Mouse (Mus musculus) midbrain, embryonic 15.5 days (tissue): Measurements from ENCODE around the gene Hps4. TPM values are rescaled to one million over a fixed set of nuclear protein-coding genes. Genes with fewer than 3 reads are reported as not detected.

Experiments used
- ATAC-seq: fragments of 200-750 bp; cut with Nextera tagmentation; replicated peaks from 2 replicates; pipeline ENCODE4 v1.8.0; 2017; ENCODE audit warnings: moderate TSS enrichment
- H3K27ac ChIP-seq: fragments of 300-500 bp; sonication (generic); 2 replicates; pipeline ENCODE4 v1.5.1; 2015; ENCODE audit warnings: mild to moderate bottlenecking, inconsistent platforms
- H3K27me3 ChIP-seq: fragments of 300-500 bp; sonication (generic); replicated peaks from 2 replicates; pipeline ENCODE4 v1.6.1; 2015; ENCODE audit warnings: inconsistent platforms
- H3K36me3 ChIP-seq: fragments of 300-500 bp; sonication (generic); replicated peaks from 2 replicates; pipeline ENCODE4 v1.6.1; 2015; ENCODE audit warnings: inconsistent platforms
- H3K4me1 ChIP-seq: fragments of 300-500 bp; sonication (generic); 2 replicates; pipeline ENCODE4 v1.6.1; 2015; ENCODE audit warnings: inconsistent platforms
- H3K4me2 ChIP-seq: fragments of 300-500 bp; sonication (generic); 2 replicates; pipeline ENCODE4 v1.6.1; 2015; ENCODE audit warnings: inconsistent platforms, mild to moderate bottlenecking, moderate library complexity
- H3K4me3 ChIP-seq: fragments of 300-500 bp; sonication (generic); 2 replicates; pipeline ENCODE4 v1.5.1; 2015; ENCODE audit warnings: mild to moderate bottlenecking, inconsistent platforms
- H3K9ac ChIP-seq: fragments of 300-500 bp; sonication (generic); 2 replicates; pipeline ENCODE4 v1.6.1; 2015; ENCODE audit warnings: mild to moderate bottlenecking, inconsistent platforms
- H3K9me3 ChIP-seq: fragments of 300-500 bp; sonication (generic); 2 replicates; pipeline ENCODE4 v1.6.1; 2016; ENCODE audit warnings: inconsistent platforms
- WGBS: fragments of 180-500 bp; shearing (Covaris S2); methylation state at CpG from one replicate; pipeline ENCODE4 v1.1.7; 2015; ENCODE audit warnings: mixed read lengths; 5-methylcytosine and 5-hydroxymethylcytosine counted together
- polyA plus RNA-seq: library from polyadenylated mRNA; unstranded; fragments of >200 nt; fragmentation: Nextera tagmentation; extraction: Ambion mirVana; gene quantifications from 2 replicates; pipeline ENCODE4 v1.2.1, GENCODE M21; 2015

Gene Hps4
- polyA plus RNA-seq, 1 experiment from 2014 or later = 43.9 TPM

DNA sequence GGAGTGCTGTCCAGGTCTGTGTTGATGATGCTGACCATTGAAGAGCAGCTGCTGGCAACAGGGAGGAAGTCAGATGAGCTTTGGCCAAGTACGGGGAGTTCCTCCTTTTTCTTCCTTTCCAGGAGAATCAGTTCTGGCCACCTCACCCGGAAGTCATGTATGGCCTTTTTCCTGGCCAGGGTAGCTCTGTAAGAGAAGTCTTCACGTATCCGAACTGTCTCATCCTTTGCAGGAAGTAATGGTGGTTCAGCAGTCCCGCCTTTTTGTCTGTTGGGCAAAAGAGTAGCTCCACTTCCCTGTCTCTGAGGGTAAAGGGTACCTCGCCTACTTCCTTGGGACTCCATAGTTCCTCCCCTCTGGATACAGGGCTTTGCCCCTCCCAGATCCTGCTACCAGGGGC lies 12.6 kb downstream of the Hps4 start:
- Histone ChIP-seq H3K36me3 (peaks cover 14% of the 10 kb centered on the region; the same call in 1 of the 2 replicates), H3K4me2 (no peak overlapping the region), H3K27ac (no peak overlapping the region), H3K9me3 (no peaks in the 10 kb centered on the region), H3K4me3 (no peak overlapping the region), H3K4me1 (no peaks in the 10 kb centered on the region), H3K27me3 (no peaks in the 10 kb centered on the region), H3K9ac (no peak overlapping the region)
- WGBS = 85% methylated on average over 6 of the region's 6 CpGs
- no peak for ATAC-seq

- Histone ChIP-seq H3K36me3 (peaks cover 11% of the 10 kb centered on the region; the same call in 1 of the 2 replicates), H3K4me3 (no peak within 1 kb of the TSS), H3K27ac (no peak within 1 kb of the TSS), H3K27me3 (no peaks in the 10 kb centered on the region), H3K9ac (no peak within 1 kb of the TSS), H3K4me1 (no peaks in the 10 kb centered on the region), H3K4me2 (no peak within 1 kb of the TSS), H3K9me3 (no peaks in the 10 kb centered on the region)
- WGBS = 63% methylated on average over 13 of the region's 13 CpGs
- ATAC-seq = no peak
Measured at GRCm38 (mm10) chr5:112355910-112356309, 13.0 kb downstream of the Hps4 start, which contains the start of gene Gm6583. Gene Gm6583, minus strand, starts transcription at chr5:112356033.

- Histone ChIP-seq H3K4me3 (no peak overlapping the region), H3K4me1 (no peaks in the 10 kb centered on the region), H3K27me3 (no peaks in the 10 kb centered on the region), H3K36me3 (peaks cover 10% of the 10 kb centered on the region; the same call in 1 of the 2 replicates), H3K9me3 (no peaks in the 10 kb centered on the region), H3K27ac (no peak overlapping the region), H3K9ac (no peak overlapping the region), H3K4me2 (no peak overlapping the region)
- WGBS = 95% methylated on average over 9 of the region's 9 CpGs
- no peak for ATAC-seq
Measured at GRCm38 (mm10) chr5:112356322-112356721, 13.4 kb downstream of the Hps4 start.

DNA sequence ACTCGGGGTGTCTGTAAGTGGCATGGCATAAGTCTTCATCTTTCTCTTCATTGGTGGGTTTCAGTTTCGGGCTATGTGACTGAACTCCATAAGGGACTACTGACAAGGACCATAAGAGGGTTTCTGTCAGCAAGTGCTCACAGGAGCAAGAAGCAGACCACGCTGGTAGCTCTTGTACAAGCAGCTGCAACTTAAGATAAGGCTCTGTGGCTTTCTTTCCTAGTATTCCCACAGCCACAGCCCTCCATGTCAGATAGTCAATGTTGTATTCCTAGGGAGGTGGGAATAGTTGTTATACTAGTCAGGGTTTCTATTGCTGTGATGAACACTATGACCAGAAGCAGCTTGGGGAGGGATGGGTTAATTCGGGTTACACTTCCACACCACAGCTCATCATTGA lies 16.6 kb downstream of the Hps4 start:
- Histone ChIP-seq H3K9me3 (no peaks in the 10 kb centered on the region), H3K9ac (no peak overlapping the region), H3K27ac (no peak overlapping the region), H3K4me2 (no peak overlapping the region), H3K36me3 (peaks cover 23% of the 10 kb centered on the region; the same call in 1 of the 2 replicates), H3K4me3 (no peak overlapping the region), H3K27me3 (no peaks in the 10 kb centered on the region), H3K4me1 (no peaks in the 10 kb centered on the region)
- WGBS = over 99% methylated on average over 4 of the region's 4 CpGs
- no peak for ATAC-seq

- no peak overlapping the region for H3K4me3 ChIP-seq
- H3K36me3 ChIP-seq = peaks cover 23% of the 10 kb centered on the region; the same call in 1 of the 2 replicates
- 92% methylated on average over 3 of the region's 3 CpGs for WGBS
- H3K4me1 ChIP-seq = no peaks in the 10 kb centered on the region
- H3K4me2 ChIP-seq = no peak overlapping the region
- H3K27ac ChIP-seq = no peak overlapping the region
- no peak for ATAC-seq
- no peaks in the 10 kb centered on the region for H3K27me3 ChIP-seq
- H3K9me3 ChIP-seq = no peaks in the 10 kb centered on the region
- no peak overlapping the region for H3K9ac ChIP-seq
Measured at GRCm38 (mm10) chr5:112360077-112360476, 17.2 kb downstream of the Hps4 start.

- WGBS = 65% methylated on average over 10 of the region's 10 CpGs
- Histone ChIP-seq H3K9ac (no peak overlapping the region), H3K27ac (peak overlapping the region; percentile 42; the same call in 1 of the 2 replicates), H3K4me1 (no peaks in the 10 kb centered on the region), H3K4me2 (no peak overlapping the region), H3K27me3 (no peaks in the 10 kb centered on the region), H3K9me3 (no peaks in the 10 kb centered on the region), H3K4me3 (no peak overlapping the region), H3K36me3 (peaks cover 17% of the 10 kb centered on the region; the same call in 1 of the 2 replicates)
- no peak for ATAC-seq
Measured at GRCm38 (mm10) chr5:112364184-112364797, 21.4 kb downstream of the Hps4 start.

DNA sequence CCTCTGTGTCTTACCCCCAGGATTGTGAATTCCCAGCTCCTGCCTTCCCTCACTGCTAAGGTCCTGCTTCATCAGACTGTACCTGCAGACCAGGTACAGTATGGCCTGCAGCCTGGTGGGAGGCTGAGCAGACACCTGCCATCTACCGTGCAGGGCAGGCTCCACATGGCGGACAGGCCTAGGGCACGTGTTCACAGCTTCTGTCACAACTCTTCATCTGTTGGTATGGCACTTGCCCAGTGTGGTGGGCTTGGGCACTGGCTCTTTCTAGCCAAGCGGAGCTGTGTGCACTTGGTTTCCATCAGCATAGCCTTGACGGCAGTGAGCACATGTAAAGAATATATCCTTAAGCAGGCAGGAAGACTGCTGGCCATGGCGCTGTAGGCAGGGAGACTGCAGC lies 24.0 kb downstream of the Hps4 start:
- H3K9ac ChIP-seq = no peak overlapping the region
- no peak overlapping the region for H3K4me3 ChIP-seq
- WGBS = 93% methylated on average over 6 of the region's 6 CpGs
- ATAC-seq = no peak
- no peak overlapping the region for H3K27ac ChIP-seq
- no peak overlapping the region for H3K4me2 ChIP-seq
- H3K4me1 ChIP-seq = peaks cover 25% of the 10 kb centered on the region
- H3K9me3 ChIP-seq = no peaks in the 10 kb centered on the region
- H3K36me3 ChIP-seq = peaks cover 15% of the 10 kb centered on the region; the same call in 1 of the 2 replicates
- no peaks in the 10 kb centered on the region for H3K27me3 ChIP-seq

- Histone ChIP-seq H3K27ac (no peak overlapping the region), H3K27me3 (no peaks in the 10 kb centered on the region), H3K36me3 (peaks cover 13% of the 10 kb centered on the region; the same call in 1 of the 2 replicates), H3K4me3 (no peak overlapping the region), H3K9me3 (no peaks in the 10 kb centered on the region), H3K4me1 (peaks cover 29% of the 10 kb centered on the region), H3K4me2 (no peak overlapping the region), H3K9ac (no peak overlapping the region)
- ATAC-seq = no peak
- 94% methylated on average over 4 of the region's 4 CpGs for WGBS
Measured at GRCm38 (mm10) chr5:112367338-112367737, 24.5 kb downstream of the Hps4 start.

GRCm38 (mm10) chr5:112367929-112368328 lies 25.0 kb downstream of the Hps4 start:
- Histone ChIP-seq H3K36me3 (peaks cover 13% of the 10 kb centered on the region; the same call in 1 of the 2 replicates), H3K4me1 (peaks cover 35% of the 10 kb centered on the region), H3K9ac (no peak overlapping the region), H3K4me3 (no peak overlapping the region), H3K27ac (no peak overlapping the region), H3K27me3 (no peaks in the 10 kb centered on the region), H3K4me2 (no peak overlapping the region), H3K9me3 (no peaks in the 10 kb centered on the region)
- ATAC-seq = no peak
- WGBS = 90% methylated on average over 12 of the region's 12 CpGs

DNA sequence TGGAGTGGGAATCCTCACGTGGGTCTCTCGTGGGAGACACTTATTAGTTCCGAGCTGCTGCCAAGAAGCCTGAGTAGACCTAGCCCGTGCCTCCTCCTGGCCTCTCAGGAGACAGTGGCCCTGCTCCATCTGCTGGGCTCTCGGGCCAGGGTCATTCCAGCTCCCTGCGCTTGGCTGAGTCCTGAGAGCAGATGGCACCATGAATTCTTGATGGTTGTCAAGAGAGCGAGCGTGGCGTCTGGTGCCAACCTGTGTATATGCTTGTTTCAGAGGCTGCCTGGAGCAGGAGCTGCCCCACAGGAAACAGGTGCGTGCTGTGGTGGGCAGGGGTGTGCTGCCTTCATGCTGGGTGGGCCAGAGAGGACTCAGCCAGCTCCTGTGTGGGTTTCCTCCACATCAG lies 25.8 kb downstream of the Hps4 start:
- Histone ChIP-seq H3K27ac (no peak overlapping the region), H3K4me2 (no peak overlapping the region)

DNA sequence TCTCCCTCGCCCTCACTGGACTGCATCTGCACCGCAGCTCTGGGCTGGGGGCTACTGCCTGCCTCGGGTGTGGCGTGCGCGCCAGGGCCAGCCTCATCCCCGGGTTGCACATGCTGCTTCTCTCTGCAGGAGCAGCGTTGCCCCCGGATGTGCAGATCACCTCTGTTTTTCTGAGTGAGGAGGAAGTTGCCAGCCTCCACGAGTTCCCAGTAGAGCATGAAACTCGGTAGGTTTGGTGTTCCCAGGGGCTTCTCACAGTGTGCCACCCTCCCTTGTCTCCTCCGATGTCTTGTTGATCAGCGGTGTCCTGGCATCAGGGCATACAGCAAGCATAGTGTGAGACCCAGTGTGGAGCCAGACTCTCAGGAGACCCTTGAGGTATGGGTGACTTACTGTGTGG lies 26.4 kb downstream of the Hps4 start:
- WGBS = 79% methylated on average over 13 of the region's 13 CpGs
- H3K4me2 ChIP-seq = no peak overlapping the region
- H3K4me3 ChIP-seq = no peak overlapping the region
- H3K27ac ChIP-seq = 0 out of 2 replicates have a peak overlapping the region, but pooled peaks have one; percentile 97
- H3K9ac ChIP-seq = no peak overlapping the region
- H3K4me1 ChIP-seq = peaks cover 40% of the 10 kb centered on the region
- no peak for ATAC-seq
- no peaks in the 10 kb centered on the region for H3K9me3 ChIP-seq
- no peaks in the 10 kb centered on the region for H3K27me3 ChIP-seq
- peaks cover 6% of the 10 kb centered on the region; the same call in 1 of the 2 replicates for H3K36me3 ChIP-seq

More for the DNA sequence above, 25.8 kb downstream of the Hps4 start:
- Histone ChIP-seq H3K36me3 (peaks cover 10% of the 10 kb centered on the region; the same call in 1 of the 2 replicates), H3K9me3 (no peaks in the 10 kb centered on the region), H3K9ac (no peak overlapping the region), H3K4me1 (peaks cover 40% of the 10 kb centered on the region), H3K4me3 (no peak overlapping the region), H3K27me3 (no peaks in the 10 kb centered on the region)
- 68% methylated on average over 10 of the region's 10 CpGs for WGBS
- no peak for ATAC-seq

DNA sequence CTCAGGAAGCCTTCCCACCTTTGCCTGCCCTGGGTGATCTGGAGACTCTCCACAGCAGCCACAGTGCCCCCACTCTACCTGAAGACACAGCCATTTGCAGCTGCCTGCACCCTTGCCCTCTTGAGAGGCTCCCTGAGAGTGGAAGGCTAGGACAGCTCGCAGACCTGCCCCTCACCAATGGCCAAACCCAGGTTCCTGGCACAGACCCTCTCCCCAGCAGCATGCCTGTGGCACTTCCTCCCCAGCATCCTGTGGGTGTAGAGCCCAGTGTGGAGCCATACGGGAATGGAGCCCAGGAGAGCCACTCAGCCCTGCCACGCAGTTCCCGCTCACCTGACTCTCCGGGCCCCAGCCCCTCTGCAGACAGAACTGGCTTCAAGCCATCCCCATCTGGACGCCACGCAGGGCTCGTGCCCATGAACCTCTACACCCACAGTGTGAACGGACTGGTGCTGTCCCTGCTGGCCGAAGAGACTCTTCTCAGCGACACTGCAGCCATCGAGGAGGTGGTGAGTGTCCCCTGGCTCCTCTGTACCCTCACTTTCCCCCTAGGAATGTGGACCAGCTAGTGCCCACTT lies 27.4 kb downstream of the Hps4 start:
- ATAC-seq = no peak
- peaks cover 3% of the 10 kb centered on the region; the same call in 1 of the 2 replicates for H3K36me3 ChIP-seq
- H3K9me3 ChIP-seq = no peaks in the 10 kb centered on the region
- H3K27me3 ChIP-seq = no peaks in the 10 kb centered on the region
- H3K27ac ChIP-seq = peak overlapping the region; percentile 97
- peaks cover 40% of the 10 kb centered on the region for H3K4me1 ChIP-seq
- H3K4me3 ChIP-seq = no peak overlapping the region
- 87% methylated on average over 12 of the region's 12 CpGs for WGBS
- H3K9ac ChIP-seq = no peak overlapping the region
- no peak overlapping the region for H3K4me2 ChIP-seq
